Mouse (Mus musculus) C2C12 (cell line): ENCODE measurements at regions not wholly inside any gene's neighbourhood (a gene's known extent, or its start where the extent isn't known, plus 50 kb on each side); places are given as distances from the start of the nearest gene placed in this dataset.

ENCODE experiments used
- CEBPB ChIP-seq: IDR thresholded peaks from one replicate; pipeline ENCODE4 v1.6.1; 2011; ENCODE audit warnings: low read depth, mild to moderate bottlenecking, control low read depth, moderate library complexity
- CTCF ChIP-seq: IDR thresholded peaks from one replicate; pipeline ENCODE4 v1.5.1; 2011; ENCODE audit not compliant: control insufficient read depth, insufficient read depth, insufficient read length
- MAX ChIP-seq: IDR thresholded peaks from one replicate; pipeline ENCODE4 v1.6.1; 2011; ENCODE audit warnings: mild to moderate bottlenecking, control low read depth

- TF ChIP-seq CTCF (no peak), CEBPB (no peak), MAX (no peak)
These were observed 56.1 kb upstream of the Kcnip4 start for GRCm38 (mm10) chr5:49580777-49581176.
